Mouse (Mus musculus) T-cell, adult 2 months (primary cell): ENCODE measurements around the gene Nr1i3.

Experiments used
- DNase-seq: peaks from one replicate; pipeline ENCODE4 v3.0.0; 2022; ENCODE audit warnings: low spot score

The Nr1i3 gene

GRCm38 (mm10) chr1:171251594-171252324 lies 38.0 kb downstream of the Nr1i3 start:
- no peak for DNase-seq

- no peak for DNase-seq
Measured at GRCm38 (mm10) chr1:171252415-171252814, 38.6 kb downstream of the Nr1i3 start.

GRCm38 (mm10) chr1:171256095-171256818 lies 42.5 kb downstream of the Nr1i3 start:
- no peak for DNase-seq

DNA sequence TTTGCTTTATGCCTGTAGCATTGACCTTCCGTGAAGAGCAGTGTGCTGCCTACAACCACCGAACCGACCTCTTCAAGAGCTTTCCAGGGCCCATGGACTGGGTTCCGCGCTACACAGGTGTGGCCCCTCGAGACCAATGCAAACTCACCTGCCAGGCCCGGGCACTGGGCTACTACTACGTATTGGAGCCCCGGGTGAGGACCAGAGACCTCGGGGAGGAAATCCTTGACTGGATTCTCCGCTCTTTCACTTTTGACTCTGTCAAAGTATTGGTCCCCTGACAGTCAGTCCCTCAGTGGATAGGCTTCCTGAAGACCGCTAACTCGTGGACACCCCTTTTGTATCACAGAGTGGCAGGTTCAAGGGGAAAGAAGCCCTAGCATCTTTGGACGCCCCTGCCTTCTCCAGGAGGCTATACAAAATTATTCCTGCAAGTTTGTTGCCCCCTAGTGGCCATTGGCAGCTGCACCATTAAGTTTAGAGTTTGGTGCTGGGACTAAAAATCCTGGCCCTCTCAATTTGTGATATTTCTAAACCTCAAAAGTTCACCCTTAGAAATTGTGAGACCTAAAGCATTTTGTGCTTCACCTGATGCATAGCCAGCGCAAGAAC lies 43.3 kb downstream of the Nr1i3 start:
- peak; percentile 58 for DNase-seq

GRCm38 (mm10) chr1:171257781-171258180 lies 44.0 kb downstream of the Nr1i3 start:
- DNase-seq, result no peak

- DNase-seq, result no peak
Measured at GRCm38 (mm10) chr1:171258921-171259320, 45.2 kb downstream of the Nr1i3 start.

DNA sequence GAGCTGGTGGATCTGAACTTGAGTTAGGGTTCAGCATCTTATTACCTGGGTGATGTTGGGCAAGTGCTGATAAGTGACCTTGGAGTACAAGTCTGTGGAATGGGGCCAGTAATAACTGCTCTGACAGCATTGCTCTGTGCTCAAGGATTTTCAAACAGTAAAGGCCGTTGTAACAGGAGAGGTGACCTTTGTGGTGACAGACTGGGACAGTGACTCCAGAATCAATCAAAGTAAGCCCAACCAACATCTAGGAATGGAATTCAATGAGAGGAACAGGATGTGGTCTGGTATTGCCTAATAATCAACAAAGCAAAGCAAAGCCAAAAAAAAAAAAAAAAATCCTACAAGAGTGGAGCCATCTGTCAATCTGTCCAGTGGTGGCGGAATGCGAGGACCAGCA lies 46.5 kb downstream of the Nr1i3 start:
- no peak for DNase-seq

DNA sequence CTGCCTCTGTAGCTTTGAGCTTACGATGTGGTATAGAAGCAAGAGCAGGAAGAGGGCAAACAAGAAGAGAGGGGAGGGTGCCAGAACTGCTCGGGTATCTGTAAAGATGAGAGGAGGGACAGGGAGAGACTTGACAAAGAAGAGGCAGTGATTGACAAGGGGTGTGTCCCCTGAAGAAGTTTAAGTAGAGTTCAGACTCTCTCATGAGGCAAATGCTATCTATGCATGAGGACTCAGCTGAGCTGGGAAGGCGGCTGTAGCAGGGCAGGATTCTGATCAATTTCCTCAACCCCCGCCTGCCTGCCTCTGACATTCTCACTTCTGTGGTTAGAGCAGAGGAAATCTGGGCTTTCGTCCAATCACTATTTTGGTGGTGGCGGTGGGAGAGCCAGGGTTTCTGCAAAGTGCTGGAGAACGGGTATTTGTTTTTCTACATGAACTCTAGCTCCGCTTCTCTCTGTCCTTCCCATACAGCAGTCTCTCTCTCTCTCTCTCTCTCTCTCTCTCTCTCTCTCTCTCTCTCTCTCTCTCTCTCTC lies 48.9 kb downstream of the Nr1i3 start:
- DNase-seq, result peak; percentile 64

DNA sequence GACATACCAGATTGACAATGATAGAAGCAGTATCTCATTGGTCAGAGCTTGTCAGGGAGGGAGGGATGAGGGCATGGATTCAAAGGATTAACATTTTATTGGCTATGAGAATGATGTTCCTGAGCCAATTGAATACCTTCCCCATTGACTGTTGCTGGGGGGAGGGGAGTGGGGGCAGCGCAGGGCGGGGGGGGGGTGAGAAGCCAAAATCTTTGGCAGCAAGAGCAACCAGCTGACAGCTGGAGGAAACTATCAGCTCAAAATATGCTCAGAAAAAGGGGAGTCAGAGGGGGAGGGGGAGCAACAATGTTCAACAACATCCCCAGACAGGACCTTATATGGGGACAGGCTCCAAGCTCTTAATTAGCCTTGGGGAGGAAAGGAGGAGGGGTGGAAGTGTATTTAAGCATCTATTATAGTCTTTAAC lies 49.4 kb downstream of the Nr1i3 start:
- no peak for DNase-seq

GRCm38 (mm10) chr1:171263666-171264461 lies 50.1 kb downstream of the Nr1i3 start:
- DNase-seq, result no peak

DNA sequence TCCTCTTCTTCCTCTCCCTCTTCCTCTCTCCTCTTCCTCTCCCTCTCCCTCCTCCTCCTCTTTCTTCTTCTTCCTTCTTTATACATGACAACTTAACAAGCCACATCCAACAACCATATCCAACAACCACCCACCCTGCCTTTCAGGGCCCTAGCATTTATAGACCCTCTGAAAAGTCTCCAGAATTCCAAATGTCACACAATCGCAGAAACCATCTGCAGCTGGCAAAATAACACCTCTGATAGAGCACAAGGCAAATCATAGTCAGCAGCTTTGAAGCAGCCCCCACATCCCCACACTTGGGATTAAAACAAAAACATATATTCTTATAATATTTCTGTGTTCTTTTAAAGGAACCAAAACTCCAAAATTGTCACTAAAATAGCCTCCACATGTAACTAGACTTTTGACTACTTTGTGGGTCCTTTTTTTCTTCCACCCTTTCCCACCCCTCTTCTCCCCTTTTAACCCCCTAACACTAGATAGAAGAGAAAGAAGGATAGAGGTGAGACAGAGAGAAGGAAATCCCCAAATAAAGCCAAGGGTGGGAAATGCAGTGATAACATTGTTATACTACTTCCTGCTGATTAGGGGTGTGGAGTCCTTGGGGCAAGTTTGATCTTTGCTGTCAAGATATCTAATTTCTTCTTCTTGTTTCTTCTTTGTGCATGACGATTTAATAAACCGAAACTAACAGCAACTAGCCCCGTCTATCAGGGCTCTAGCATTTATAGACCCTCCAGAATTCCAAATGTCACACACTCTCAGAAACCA lies 52.4 kb downstream of the Nr1i3 start:
- DNase-seq, result no peak

GRCm38 (mm10) chr1:171268341-171268740 lies 54.6 kb downstream of the Nr1i3 start:
- DNase-seq, result no peak

GRCm38 (mm10) chr1:171269848-171270572 lies 56.2 kb downstream of the Nr1i3 start, which contains the start of gene B4galt3:
Gene B4galt3 (plus strand): TSS chr1:171270328.
- peak; percentile 95 for DNase-seq
